Mouse (Mus musculus): ENCODE results near the gene Pard6b. TPM values are rescaled to one million over a fixed set of nuclear protein-coding genes. Genes with fewer than 3 reads are reported as not detected.

The Pard6b gene
- polyA plus RNA-seq, 1 experiment from 2014 or later = 12.7 TPM

GRCm38 (mm10) chr2:168065511-168065910 is 15.3 kb upstream of the Pard6b start:
- H3K4me3 ChIP-seq (replicated peaks) = no peak overlapping the region
- peak; percentile 51; the same call in 1 of the 2 replicates for ATAC-seq (ENCODE audit: insufficient read depth, low FRiP score, low read depth)
- 0 out of 2 replicates have a peak overlapping the region, but pooled peaks have one; percentile 21 for H3K27ac ChIP-seq
- no peaks in the 10 kb centered on the region for H3K36me3 ChIP-seq
- 0 out of 2 replicates have a peak, but pooled peaks cover 7% of the 10 kb centered on the region for H3K4me1 ChIP-seq
- no peak overlapping the region for H3K9ac ChIP-seq
- H3K27me3 ChIP-seq (replicated peaks) = no peaks in the 10 kb centered on the region
- no peak overlapping the region for H3K4me2 ChIP-seq
- WGBS = 60% methylated on average over 7 of the region's 7 CpGs
- no peaks in the 10 kb centered on the region for H3K9me3 ChIP-seq

- Histone ChIP-seq H3K9me3 (no peaks in the 10 kb centered on the region), H3K9ac (no peak overlapping the region), H3K4me1 (0 out of 2 replicates have a peak, but pooled peaks cover 7% of the 10 kb centered on the region), H3K27me3 (replicated peaks) (no peaks in the 10 kb centered on the region), H3K36me3 (no peaks in the 10 kb centered on the region), H3K4me3 (replicated peaks) (no peak overlapping the region), H3K27ac (no peak overlapping the region), H3K4me2 (no peak overlapping the region)
- ATAC-seq (ENCODE audit: insufficient read depth, low FRiP score, low read depth) = no peak
- 51% methylated on average over 8 of the region's 8 CpGs for WGBS
Measured at GRCm38 (mm10) chr2:168066783-168067182, 14.0 kb upstream of the Pard6b start.

GRCm38 (mm10) chr2:168070425-168070824 is 10.4 kb upstream of the Pard6b start:
- WGBS = 56% methylated on average over 5 of the region's 5 CpGs
- H3K27me3 ChIP-seq (replicated peaks) = no peaks in the 10 kb centered on the region
- no peak overlapping the region for H3K4me3 ChIP-seq (replicated peaks)
- no peak overlapping the region for H3K9ac ChIP-seq
- H3K4me1 ChIP-seq = peaks cover 12% of the 10 kb centered on the region
- no peak overlapping the region for H3K4me2 ChIP-seq
- no peak overlapping the region for H3K27ac ChIP-seq
- no peaks in the 10 kb centered on the region for H3K36me3 ChIP-seq
- H3K9me3 ChIP-seq = no peaks in the 10 kb centered on the region
- ATAC-seq (ENCODE audit: insufficient read depth, low FRiP score, low read depth) = no peak

- no peak overlapping the region for H3K9ac ChIP-seq
Measured at GRCm38 (mm10) chr2:168072436-168073131, 8.2 kb upstream of the Pard6b start.

GRCm38 (mm10) chr2:168073722-168074121 is 7.1 kb upstream of the Pard6b start:
- Histone ChIP-seq H3K4me2 (no peak overlapping the region), H3K27me3 (replicated peaks) (no peaks in the 10 kb centered on the region)

More at GRCm38 (mm10) chr2:168072436-168073131, 8.2 kb upstream of the Pard6b start:
- H3K4me2 ChIP-seq = no peak overlapping the region
- H3K9me3 ChIP-seq = no peaks in the 10 kb centered on the region
- H3K36me3 ChIP-seq = no peaks in the 10 kb centered on the region
- ATAC-seq (ENCODE audit: insufficient read depth, low FRiP score, low read depth) = peak; percentile 45; the same call in 1 of the 2 replicates
- peaks cover 8% of the 10 kb centered on the region for H3K4me1 ChIP-seq
- 11% methylated on average over 12 of the region's 12 CpGs for WGBS
- H3K27ac ChIP-seq = 0 out of 2 replicates have a peak overlapping the region, but pooled peaks have one; percentile 49
- no peaks in the 10 kb centered on the region for H3K27me3 ChIP-seq (replicated peaks)
- no peak overlapping the region for H3K4me3 ChIP-seq (replicated peaks)

GRCm38 (mm10) chr2:168074457-168074856 is 6.3 kb upstream of the Pard6b start:
- Histone ChIP-seq H3K4me1 (peaks cover 9% of the 10 kb centered on the region), H3K27ac (no peak overlapping the region)
- WGBS = 51% methylated on average over 3 of the region's 3 CpGs

More at GRCm38 (mm10) chr2:168073722-168074121, 7.1 kb upstream of the Pard6b start:
- Histone ChIP-seq H3K27ac (no peak overlapping the region), H3K9ac (no peak overlapping the region), H3K9me3 (no peaks in the 10 kb centered on the region), H3K4me3 (replicated peaks) (no peak overlapping the region), H3K4me1 (peaks cover 8% of the 10 kb centered on the region), H3K36me3 (no peaks in the 10 kb centered on the region)
- ATAC-seq (ENCODE audit: insufficient read depth, low FRiP score, low read depth) = no peak
- 67% methylated on average over 5 of the region's 5 CpGs for WGBS

GRCm38 (mm10) chr2:168076840-168077576 is 3.8 kb upstream of the Pard6b start:
- peaks cover 17% of the 10 kb centered on the region for H3K4me1 ChIP-seq
- no peak for ATAC-seq (ENCODE audit: insufficient read depth, low FRiP score, low read depth)
- no peak overlapping the region for H3K4me2 ChIP-seq
- H3K36me3 ChIP-seq = no peaks in the 10 kb centered on the region
- 59% methylated on average over 20 of the region's 20 CpGs for WGBS
- 0 out of 2 replicates have a peak, but pooled peaks cover 6% of the 10 kb centered on the region for H3K27me3 ChIP-seq (replicated peaks)
- no peak overlapping the region for H3K4me3 ChIP-seq (replicated peaks)
- H3K9ac ChIP-seq = no peak overlapping the region
- peak overlapping the region; percentile 31; the same call in 1 of the 2 replicates for H3K27ac ChIP-seq
- H3K9me3 ChIP-seq = no peaks in the 10 kb centered on the region

More at GRCm38 (mm10) chr2:168074457-168074856, 6.3 kb upstream of the Pard6b start:
- H3K4me3 ChIP-seq (replicated peaks) = no peak overlapping the region
- no peaks in the 10 kb centered on the region for H3K9me3 ChIP-seq
- H3K4me2 ChIP-seq = no peak overlapping the region
- no peak overlapping the region for H3K9ac ChIP-seq
- ATAC-seq (ENCODE audit: insufficient read depth, low FRiP score, low read depth) = no peak
- H3K36me3 ChIP-seq = no peaks in the 10 kb centered on the region
- no peaks in the 10 kb centered on the region for H3K27me3 ChIP-seq (replicated peaks)

- no peak overlapping the region for H3K9ac ChIP-seq
- no peaks in the 10 kb centered on the region for H3K9me3 ChIP-seq
- H3K27me3 ChIP-seq (replicated peaks) = peaks cover 6% of the 10 kb centered on the region; the same call in 1 of the 2 replicates
- H3K27ac ChIP-seq = peak overlapping the region; percentile 84
- H3K4me1 ChIP-seq = peaks cover 11% of the 10 kb centered on the region; the same call in 1 of the 2 replicates
- 22% methylated on average over 15 of the region's 15 CpGs for WGBS
- peak; percentile 11; the same call in 1 of the 2 replicates for ATAC-seq (ENCODE audit: insufficient read depth, low FRiP score, low read depth)
- H3K4me2 ChIP-seq = peak overlapping the region; percentile 11; the same call in 1 of the 2 replicates
- H3K36me3 ChIP-seq = no peaks in the 10 kb centered on the region
- no peak overlapping the region for H3K4me3 ChIP-seq (replicated peaks)
Measured at GRCm38 (mm10) chr2:168078107-168078830, 2.5 kb upstream of the Pard6b start.

- WGBS = under 1% methylated on average over 48 of the region's 49 CpGs
- H3K27ac ChIP-seq = peak overlapping the region; percentile 89
- H3K4me2 ChIP-seq = peak overlapping the region; percentile 96
Measured at GRCm38 (mm10) chr2:168081299-168081932, 612 bp downstream of the Pard6b start.

GRCm38 (mm10) chr2:168081933-168082306 is 1.1 kb downstream of the Pard6b start:
- Histone ChIP-seq H3K9me3 (no peaks in the 10 kb centered on the region), H3K4me1 (peaks cover 21% of the 10 kb centered on the region), H3K4me3 (replicated peaks) (peak overlapping the region; percentile 74), H3K27me3 (replicated peaks) (peaks cover 6% of the 10 kb centered on the region; the same call in 1 of the 2 replicates), H3K4me2 (peak overlapping the region; percentile 96), H3K27ac (peak overlapping the region; percentile 89), H3K9ac (peak overlapping the region; percentile 71; the same call in 1 of the 2 replicates), H3K36me3 (no peaks in the 10 kb centered on the region)
- 4% methylated on average over 14 of the region's 14 CpGs for WGBS
- ATAC-seq (ENCODE audit: insufficient read depth, low FRiP score, low read depth) = no peak

More at GRCm38 (mm10) chr2:168081299-168081932, 612 bp downstream of the Pard6b start:
- Histone ChIP-seq H3K36me3 (no peaks in the 10 kb centered on the region), H3K4me3 (replicated peaks) (peak overlapping the region; percentile 74), H3K4me1 (peaks cover 17% of the 10 kb centered on the region), H3K9me3 (no peaks in the 10 kb centered on the region), H3K27me3 (replicated peaks) (peaks cover 6% of the 10 kb centered on the region; the same call in 1 of the 2 replicates), H3K9ac (peak overlapping the region; percentile 71)
- ATAC-seq (ENCODE audit: insufficient read depth, low FRiP score, low read depth) = no peak

GRCm38 (mm10) chr2:168083593-168083992 is 2.8 kb downstream of the Pard6b start:
- H3K27ac ChIP-seq = no peak overlapping the region
- no peaks in the 10 kb centered on the region for H3K36me3 ChIP-seq
- H3K4me3 ChIP-seq (replicated peaks) = no peak overlapping the region
- no peaks in the 10 kb centered on the region for H3K9me3 ChIP-seq
- H3K27me3 ChIP-seq (replicated peaks) = peaks cover 6% of the 10 kb centered on the region; the same call in 1 of the 2 replicates
- H3K9ac ChIP-seq = no peak overlapping the region
- peaks cover 21% of the 10 kb centered on the region for H3K4me1 ChIP-seq
- no peak overlapping the region for H3K4me2 ChIP-seq
- no peak for ATAC-seq (ENCODE audit: insufficient read depth, low FRiP score, low read depth)
- WGBS = 71% methylated on average over 2 of the region's 2 CpGs

Measured in stomach, embryonic 15.5 days (tissue).